Mouse (Mus musculus) urinary bladder, postnatal 36 days (tissue): ENCODE measurements around the gene Celsr3.

Experiments used
- DNase-seq, 2 experiments: peaks; one replicate each; pipeline ENCODE4 v3.0.0; 2022; ENCODE audit warnings: low spot score in 2 of 2, mixed read lengths in 1 of 2

The Celsr3 gene

DNA sequence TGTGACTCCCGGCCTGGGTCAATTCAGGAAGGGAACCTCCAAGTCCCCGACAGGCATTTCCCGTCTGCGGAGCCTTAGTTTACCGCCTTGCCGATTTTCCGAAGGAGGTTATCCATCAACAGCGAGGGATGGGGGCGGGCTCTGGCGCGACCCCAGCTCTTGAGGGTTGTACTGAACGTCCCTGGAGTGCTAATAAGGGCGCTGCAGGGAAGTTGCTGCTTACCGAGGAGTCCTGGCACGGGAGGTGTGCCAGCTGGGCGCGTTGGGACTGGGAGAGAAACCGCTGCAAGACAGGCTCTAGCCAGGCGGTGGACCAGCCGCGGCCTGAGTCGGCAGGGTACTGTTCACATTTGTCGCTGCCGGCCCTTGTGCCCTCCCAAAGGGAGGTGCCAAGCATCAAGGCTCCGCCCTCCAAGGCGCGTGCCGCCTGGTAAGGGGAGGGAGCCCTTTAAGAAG lies 28.1 kb downstream of the Celsr3 start:
- DNase-seq: peak; percentile 74 to 85

DNA sequence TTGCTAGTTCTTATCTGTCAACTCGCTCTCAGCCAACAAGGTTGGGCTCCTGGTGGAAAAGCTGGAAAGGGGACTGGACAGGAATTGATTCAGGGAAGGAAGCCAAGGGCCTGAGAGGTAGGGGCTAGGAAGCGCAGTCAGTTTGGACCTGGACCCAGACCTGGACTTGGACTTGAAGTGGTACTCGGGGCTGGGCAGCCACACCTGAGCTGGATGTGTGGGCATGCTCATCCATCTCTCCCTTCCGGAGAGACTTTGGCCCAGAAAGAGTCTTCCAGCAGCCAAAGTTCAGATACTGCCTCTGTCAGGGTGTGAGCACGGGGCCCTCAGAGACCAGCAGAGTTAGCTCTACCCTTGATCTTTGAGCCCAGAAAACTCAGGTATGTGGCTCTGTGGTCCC lies 29.2 kb downstream of the Celsr3 start:
- no peak for DNase-seq

DNA sequence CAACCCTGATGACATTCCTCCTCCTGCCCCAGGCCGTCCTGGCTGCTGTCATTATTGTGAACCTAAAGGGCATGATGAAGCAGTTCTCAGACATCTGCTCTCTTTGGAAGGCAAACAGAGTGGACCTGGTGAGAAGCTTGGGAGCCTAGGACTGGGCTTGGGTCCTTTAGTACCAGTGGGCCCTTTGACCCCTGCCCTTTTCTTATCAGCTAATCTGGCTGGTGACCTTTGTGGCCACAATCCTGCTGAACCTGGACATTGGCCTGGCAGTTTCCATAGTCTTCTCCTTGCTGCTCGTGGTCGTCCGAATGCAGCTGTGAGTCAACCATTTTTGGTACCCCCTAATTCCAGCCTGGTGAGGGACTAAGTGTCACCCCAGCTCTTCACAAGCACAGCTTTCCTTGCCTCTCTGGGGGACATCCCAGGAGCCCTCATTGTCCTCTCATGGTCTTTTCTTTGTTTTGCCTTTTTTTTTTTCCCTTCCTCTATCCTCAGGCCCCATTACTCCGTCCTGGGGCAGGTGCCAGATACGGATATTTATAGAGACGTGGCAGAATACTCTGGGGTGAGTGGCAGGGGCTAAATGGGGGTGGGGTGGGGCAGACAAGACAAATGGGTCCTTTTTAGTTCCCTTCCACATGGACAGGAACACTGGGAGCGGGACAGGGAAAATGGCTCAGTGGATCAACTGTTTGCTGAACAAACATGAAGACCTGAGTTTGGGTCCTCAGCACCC lies 32.8 kb downstream of the Celsr3 start:
- no peak for DNase-seq
